Mouse (Mus musculus): ENCODE measurements around the gene Bcl7c.
"Not testable (repeated sequence)": the region's sequence is repeated elsewhere in the genome, so short reads cannot be mapped to it uniquely, and the experiment has no call there.

Gene Bcl7c

DNA sequence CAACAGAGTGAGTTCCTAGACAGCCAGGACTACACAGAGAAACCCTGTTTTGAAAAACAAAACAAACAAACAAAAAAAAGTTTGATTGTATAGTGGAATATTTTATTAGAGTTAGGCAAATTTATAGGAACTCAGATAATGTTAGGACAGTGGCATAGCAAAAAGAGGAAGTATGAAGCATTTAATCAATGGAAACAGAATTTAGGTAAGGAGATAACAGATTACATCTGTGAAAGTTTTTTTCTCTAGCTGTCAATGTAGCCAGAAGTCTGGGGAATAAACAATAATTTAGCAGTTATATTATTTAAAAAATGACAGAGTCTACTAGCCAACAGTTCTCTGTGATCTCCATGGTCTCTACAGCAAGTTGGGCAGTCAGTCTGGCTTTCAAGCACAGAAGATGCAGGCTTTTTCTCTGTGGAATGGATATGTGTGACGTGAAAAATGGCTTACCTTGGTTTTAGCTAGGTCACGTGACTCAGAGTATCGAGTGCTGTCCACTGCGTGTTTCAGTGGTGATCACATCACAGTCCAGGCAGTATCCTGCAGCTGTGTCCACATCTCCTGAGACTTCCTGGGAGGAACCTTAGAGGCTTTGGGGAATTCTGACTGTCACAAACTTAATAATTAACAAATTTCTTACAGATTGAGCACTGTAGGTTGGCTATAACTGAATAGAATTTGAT lies 60.1 kb downstream of the Bcl7c start:
- DNase-seq (ENCODE audit: low spot score in 2 of 2), result no peak

DNA sequence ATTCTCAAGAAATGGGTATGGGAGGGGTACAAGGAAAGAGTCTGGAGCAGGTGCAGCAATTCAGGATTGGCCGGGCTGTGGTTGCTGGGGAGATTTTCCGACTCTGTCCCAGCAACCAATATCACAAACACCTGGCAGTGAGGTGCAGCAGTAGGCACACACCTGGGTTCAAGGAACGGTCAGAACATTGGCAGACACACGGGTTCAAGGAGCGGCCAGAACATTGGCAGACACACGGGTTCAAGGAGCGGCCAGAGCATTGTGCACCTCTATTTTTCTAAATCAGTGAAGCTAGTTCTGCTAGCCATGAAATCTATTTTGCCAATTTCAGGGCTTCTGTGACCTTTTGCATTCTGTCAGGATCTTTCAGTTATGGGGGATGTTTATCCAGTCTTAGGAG lies 61.2 kb downstream of the Bcl7c start:
- DNase-seq (ENCODE audit: low spot score in 2 of 2), result not testable (repeated sequence)

DNA sequence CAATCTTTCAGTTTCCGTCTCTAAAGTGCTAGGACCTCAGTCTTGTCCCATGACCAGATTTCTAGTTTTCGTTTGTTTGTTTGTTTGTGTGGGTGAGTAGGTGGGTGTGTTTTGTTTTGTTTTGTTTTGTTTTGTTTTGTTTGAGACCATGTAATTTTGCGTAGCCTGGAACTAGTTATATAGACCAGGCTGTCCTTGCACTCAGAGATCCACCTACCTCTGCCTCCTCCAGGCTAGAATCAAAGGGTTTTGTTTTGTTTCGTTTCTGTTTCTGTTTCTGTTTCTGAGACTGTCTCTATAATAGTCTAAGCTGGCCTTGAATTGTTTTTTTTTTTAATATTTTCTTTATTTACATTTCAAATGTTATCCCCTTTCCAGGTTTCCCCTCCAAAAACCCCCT lies 62.4 kb downstream of the Bcl7c start:
- no peak for DNase-seq (ENCODE audit: low spot score in 2 of 2)

DNA sequence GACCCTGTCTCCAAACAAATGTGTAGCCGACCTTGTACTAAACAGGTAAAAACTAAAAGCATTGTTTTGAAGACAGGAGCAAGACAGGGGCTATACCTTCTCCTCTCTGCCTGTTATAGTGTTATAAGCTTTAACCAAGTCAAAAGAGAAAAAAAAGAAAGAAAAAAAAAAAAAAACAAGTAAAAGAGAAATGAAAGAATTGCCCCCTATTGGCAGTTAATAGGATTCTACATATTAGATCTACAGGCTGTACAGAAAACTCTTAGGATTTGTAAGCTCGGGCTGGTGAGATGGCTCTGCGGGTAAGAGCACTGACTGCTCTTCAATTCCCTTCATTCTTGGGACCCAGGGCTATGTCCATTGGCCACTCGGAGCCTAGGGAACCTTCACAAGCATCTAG lies 66.5 kb downstream of the Bcl7c start:
- DNase-seq (ENCODE audit: low spot score in 2 of 2), result no peak

DNA sequence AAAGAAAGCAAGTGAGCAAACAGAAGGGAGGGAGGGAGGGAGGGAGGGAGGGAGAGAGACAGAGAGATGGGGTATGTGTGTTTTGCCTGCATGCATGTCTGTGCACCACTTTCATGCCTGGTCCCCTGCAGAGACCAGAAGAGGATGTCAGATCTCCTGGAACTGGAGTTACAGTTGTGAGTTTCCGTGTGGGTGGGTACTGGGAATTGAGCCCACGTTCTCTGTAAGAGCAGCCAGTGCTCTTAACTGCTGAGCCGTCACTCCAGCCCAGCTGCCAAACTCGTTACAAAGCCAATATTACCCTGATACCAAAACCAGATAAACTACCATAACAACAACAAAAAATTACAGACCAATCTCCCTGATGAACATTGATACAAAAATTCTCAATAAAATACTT lies 67.5 kb downstream of the Bcl7c start:
- peak; percentile 11 to 21 for DNase-seq (ENCODE audit: low spot score in 2 of 2)

DNA sequence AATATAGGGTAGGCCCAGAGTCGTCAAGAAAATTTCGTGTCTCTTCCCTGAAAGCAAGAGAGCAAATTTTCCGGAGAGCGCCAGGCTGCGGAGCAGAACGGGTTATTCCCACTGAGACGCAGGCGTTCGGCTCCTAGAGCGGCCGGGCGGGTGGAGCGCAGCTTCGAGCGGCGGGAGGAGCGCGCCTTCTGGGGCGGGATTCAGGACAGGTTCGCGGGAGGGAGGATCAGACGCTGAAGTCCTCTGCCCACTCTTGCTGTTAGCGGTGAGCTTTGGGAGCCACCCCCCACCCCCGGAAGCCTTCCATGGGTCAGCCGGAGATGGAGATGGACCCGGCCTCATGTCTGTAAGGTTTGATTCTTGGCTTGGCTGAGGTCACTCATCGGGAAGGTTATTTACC lies 71.8 kb downstream of the Bcl7c start:
- peak; percentile 77 to 79 for DNase-seq (ENCODE audit: low spot score in 2 of 2)

DNA sequence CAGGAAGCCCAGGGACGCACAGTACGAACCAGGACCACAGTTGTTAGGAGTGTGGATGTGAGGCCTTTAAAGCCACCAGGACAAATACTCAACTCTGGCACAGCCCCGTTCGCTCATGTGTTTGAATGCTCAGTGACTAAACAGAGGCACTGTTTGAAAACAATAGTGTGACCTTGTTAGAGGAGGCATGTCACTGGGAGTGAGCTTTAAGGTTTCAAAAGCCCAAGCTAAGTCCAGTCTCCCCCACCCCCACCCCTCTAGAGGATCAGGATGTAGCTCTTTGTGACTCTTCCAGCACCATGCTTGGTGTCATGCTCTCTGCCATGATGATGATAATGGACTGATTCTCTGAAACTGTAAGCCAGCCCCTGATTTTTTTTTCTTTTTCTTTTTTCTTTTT lies 77.3 kb downstream of the Bcl7c start:
- no peak for DNase-seq (ENCODE audit: low spot score in 2 of 2)

DNA sequence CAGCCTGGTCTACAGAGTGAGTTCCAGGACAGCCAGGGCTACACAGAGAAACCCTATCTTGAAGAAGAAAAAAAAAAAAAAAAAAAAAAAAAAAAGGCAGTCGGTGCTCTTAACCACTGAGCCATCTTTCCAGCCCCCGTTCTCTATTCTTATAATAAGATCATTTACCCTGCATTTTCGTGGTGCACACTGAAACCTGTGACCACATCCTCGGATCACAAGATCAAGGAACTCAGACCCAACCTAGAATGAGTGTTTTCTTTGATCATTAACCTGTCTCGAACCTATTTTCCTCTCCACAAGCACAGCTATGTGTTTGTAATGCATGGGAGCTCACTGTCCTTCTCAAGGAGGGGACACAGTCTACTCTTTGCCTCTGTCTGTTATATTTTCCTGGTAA lies 80.1 kb downstream of the Bcl7c start:
- DNase-seq (ENCODE audit: low spot score in 2 of 2), result no peak

DNA sequence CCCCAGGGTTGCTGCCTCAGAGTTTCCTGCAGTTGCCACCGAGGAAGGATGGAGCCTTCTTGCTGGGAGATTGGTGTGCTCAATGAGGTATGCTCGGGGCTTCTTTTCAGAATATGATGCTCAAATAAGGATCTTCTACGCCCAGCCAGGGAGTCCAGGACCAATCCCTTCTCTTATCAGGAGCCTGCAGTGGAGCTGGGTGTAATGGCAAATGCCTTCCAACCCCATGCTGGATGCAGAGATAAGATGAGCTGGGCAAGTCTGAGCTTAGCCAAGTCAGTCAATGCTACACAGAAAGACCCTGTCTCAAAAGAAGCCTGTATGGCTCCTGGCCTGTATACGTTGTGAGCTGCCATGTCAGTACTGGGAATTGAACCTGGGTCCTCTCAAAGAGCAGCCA lies 82.3 kb downstream of the Bcl7c start:
- DNase-seq (ENCODE audit: low spot score in 2 of 2), result no peak

DNA sequence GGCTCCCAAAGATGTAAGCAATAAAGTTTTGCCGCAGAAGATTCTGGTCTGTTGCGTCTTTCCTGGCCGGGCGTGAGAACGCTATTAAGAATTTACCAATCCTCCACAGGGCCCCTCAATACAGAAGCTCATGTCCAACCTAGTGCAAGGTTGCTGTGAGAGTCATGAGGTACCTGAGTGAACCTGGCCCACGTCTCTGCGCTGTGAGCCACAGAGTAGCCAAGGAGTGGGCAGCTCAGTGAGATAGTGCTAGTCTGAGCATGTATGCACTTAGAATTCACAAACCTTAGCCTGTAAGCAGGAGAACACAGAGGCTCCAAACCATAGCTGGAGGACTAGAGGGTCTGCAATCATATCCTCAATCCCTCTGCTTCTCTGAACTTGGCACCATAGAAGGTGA lies 82.7 kb downstream of the Bcl7c start:
- DNase-seq (ENCODE audit: low spot score in 2 of 2), result no peak

DNA sequence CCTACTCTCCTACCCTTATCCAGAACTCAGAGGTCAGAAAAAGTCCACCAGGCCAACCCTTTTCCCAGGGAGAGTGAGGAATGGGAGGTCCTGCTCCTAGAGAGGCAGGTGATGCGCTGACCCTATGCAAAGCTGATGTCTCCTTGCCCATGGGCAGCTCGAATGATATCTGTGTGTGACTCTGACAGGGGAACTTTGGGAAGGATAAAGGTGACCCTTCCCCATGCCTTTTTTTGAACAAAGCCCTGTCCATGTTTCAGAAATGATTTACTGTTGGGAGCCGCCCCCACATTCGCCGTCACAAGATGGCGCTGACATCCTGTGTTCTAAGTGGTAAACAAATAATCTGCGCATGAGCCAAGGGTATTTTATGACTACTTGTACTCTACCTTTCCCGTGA lies 90.3 kb downstream of the Bcl7c start:
- DNase-seq (ENCODE audit: low spot score in 2 of 2), result not testable (repeated sequence)

DNA sequence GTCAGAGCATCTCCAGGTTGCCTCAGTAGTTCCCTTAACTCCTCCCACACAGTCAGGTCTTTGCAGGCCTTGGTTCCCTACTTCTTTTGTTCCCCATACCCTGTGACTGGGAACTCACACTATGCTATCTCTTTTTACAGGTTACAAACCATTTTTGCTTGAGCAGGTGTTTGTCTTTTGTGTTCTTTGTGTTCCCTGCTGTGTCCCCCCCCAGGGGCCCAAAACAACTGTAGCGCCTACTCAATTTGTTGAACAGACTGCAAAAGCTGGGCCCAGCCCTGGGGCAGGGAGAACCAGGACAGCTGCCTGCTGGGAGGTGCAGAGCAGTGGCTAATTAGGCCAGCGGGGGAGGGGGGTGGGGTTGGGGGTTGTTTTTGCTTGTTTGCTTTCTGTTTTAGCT lies 90.8 kb downstream of the Bcl7c start:
- DNase-seq (ENCODE audit: low spot score in 2 of 2), result no peak

DNA sequence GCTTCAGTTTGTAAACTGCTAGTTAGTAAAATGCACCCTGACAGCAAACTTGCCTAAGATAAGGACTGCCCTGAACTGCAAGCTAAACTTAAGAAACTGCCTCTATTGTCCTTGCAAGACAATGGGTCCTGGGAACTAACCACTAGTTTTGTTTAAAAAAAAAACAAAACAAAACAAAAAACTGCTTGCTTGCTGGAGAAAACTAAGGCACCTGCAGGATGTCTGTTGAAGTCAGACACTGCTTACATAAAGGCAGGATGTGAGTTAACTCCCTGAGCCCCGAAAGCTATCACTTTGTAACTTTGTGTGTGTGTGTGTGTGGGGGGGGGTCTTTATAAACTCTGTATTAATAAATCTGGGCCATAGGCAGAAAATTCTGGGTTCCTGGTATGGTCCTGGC lies 91.9 kb downstream of the Bcl7c start:
- no peak for DNase-seq (ENCODE audit: low spot score in 2 of 2)

DNA sequence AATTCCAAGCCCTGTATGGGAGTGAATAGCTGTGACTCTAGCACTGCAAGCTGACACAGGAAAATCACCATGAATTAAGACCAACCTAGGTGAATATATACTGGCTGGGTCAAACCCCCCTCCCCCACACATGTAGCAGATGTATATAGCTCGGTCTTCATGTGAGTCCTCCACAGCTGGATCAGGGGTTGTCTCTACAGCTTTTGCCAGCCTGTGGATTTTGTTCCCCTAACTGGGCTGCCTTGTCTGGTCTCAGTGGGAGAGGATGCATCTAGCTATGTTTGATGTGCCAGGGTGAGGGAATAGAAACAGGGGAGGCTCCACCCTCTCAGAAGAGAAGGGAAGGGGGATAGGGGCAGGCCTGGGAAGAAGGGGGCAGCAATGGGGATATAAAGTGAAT lies 92.4 kb downstream of the Bcl7c start:
- DNase-seq (ENCODE audit: low spot score in 2 of 2), result no peak

DNA sequence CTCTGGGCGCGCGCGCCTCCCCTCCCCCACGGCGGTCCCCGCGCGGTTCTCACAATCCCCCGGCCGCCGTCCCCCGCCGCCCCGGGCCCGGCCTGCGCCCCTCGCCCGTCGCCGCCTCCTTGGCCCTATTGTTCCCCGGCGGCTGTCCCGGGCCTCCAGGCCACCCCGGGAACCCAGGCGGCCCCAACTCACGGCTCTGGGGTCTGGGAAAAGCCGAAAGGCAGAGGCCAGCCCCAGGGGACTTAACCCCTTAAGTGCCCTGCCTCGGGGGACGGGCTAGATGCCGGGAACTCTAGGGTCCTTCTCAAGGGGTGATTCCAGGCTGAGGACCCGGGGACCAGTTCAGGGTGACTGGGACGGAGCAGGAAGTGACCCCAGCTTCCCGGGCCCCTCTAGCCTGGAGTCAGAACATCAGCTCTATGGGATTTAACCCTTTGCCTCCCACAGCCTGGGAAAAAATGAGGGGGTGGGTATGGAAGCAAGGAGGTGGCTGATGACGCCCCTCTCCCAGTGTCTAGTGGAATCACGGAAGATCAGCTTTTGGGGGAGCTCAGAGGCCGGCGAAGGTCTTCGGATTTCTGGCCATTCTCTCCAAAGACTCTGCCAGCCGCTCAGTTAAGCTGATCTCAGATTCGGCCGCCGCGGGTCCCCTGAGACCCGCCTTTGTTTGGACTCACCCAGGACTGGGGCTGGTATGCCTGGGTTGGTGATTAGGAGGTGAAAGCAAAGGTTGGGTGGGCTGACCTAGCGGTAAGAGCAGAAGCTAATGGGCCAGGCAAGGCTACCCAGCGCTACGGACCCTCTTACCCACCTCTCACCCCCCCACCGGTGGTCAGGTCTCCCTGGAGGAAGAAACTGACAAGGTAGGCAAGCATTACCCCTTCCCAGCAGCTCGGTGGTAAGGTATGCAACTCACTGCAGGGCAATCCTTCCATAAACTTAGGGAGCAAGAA lies 93.6 kb downstream of the Bcl7c start, which contains the start of gene Zfp629:
Gene Zfp629, minus strand, starts transcription at position 907 of the 953 bp plus-strand sequence.
- peak; percentile 75 to 76 for DNase-seq (ENCODE audit: low spot score in 2 of 2)

DNA sequence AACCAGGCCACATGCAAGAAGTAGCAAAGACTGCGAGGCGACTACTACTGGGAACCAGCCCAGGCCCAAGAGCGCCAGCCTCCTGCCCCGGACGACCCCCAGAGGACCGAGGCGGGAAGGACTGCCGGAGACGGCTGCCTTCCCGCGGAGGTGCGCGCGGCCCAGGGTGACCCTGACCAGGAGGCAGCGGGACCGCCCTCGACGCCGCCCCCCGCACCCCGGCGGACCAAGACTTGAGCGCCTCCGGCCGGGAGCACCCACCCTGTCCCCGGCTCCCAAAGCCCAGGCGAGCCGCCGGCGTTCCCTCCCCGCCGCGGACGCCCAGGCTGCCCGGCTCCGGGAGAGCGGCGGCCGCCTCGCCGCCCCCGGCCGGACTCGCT lies 94.2 kb downstream of the Bcl7c start:
- peak in 1 of 2 experiments; percentile 38 for DNase-seq (ENCODE audit: low spot score in 2 of 2)

DNA sequence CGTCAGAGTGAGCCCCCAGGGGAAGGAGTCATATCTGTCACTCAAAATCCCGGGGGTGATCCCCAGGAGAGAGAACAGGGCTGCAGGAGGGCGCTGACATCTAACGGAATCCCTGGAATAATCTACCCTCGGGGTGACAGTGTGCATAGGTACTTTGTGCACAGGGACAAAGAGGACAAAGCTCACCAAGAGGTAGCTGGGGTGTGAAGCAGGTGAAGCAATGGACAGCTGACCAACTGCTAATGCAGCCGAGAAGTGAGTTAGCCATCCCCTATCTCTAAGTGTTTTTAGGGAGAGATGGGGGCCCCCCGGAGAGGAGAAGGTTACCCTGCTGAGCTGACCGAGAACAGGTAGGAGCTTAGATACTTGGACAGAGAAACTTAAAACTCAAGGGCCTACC lies 94.6 kb downstream of the Bcl7c start:
- DNase-seq (ENCODE audit: low spot score in 2 of 2), result no peak

DNA sequence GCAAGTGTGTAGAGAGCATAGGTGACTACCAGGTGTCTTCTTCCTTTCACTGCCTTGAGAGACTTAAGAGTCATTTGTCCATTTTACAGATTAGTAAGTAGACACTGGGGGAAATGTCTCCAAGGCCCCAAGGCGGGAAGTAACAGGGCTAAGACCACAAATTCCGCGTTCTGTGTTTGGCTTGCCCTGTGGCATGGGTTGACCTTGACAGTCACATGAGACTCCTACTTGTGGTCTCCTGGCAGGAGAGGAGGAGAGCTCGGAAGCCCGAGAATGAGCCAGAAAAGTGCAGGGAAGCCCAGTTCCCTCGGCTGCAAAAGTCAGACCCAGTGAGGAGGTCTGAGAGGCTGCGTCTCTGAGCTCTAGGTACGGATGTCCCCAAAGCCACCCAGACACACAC lies 95.2 kb downstream of the Bcl7c start:
- no peak for DNase-seq (ENCODE audit: low spot score in 2 of 2)

DNA sequence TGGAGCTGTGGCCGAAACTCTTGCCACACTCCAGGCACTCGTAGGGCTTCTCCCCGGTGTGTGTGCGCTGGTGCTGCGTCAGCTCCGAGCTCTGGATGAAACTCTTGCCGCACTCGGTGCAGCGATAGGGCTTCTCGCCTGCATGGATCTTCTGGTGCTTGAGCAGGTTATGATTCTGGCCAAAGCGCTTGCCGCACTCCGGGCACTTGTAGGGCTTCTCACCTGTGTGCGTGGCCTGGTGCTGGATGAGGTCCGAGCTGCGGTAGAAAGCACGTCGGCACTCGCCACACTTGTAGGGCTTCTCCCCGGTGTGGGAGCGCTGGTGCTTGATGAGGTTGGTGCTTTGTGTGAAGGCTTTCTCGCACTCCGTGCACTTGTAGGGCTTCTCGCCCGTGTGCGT lies 97.2 kb downstream of the Bcl7c start:
- DNase-seq (ENCODE audit: low spot score in 2 of 2), result no peak
